Mouse (Mus musculus) neural tube, embryonic 13.5 days (tissue): Measurements from ENCODE around the gene Tomt. TPM values are rescaled to one million over a fixed set of nuclear protein-coding genes. Genes with fewer than 3 reads are reported as not detected.

Experiments
- ATAC-seq: fragments of 200-750 bp; cut with Nextera tagmentation; 2 replicates; pipeline ENCODE4 v1.8.0; 2017; ENCODE audit warnings: low read depth, mild to moderate bottlenecking, moderate TSS enrichment, moderate library complexity
- H3K27ac ChIP-seq: fragments of 300-500 bp; sonication (generic); replicated peaks from 2 replicates; pipeline ENCODE4 v1.5.1; 2015; ENCODE audit warnings: moderate library complexity, mild to moderate bottlenecking, inconsistent platforms
- H3K27me3 ChIP-seq: fragments of 300-500 bp; sonication (generic); 2 replicates; pipeline ENCODE4 v1.6.1; 2015; ENCODE audit warnings: mild to moderate bottlenecking, inconsistent platforms
- H3K36me3 ChIP-seq: fragments of 300-500 bp; sonication (generic); 2 replicates; pipeline ENCODE4 v1.6.1; 2015; ENCODE audit warnings: mild to moderate bottlenecking, inconsistent platforms
- H3K4me1 ChIP-seq: fragments of 300-500 bp; sonication (generic); replicated peaks from 2 replicates; pipeline ENCODE4 v1.6.1; 2015; ENCODE audit warnings: inconsistent platforms
- H3K4me2 ChIP-seq: fragments of 300-500 bp; sonication (generic); 2 replicates; pipeline ENCODE4 v1.6.1; 2015; ENCODE audit warnings: inconsistent platforms, mild to moderate bottlenecking, moderate library complexity
- H3K4me3 ChIP-seq: fragments of 300-500 bp; sonication (generic); 2 replicates; pipeline ENCODE4 v1.5.1; 2015; ENCODE audit warnings: mild to moderate bottlenecking, inconsistent platforms
- H3K9ac ChIP-seq: fragments of 300-500 bp; sonication (generic); 2 replicates; pipeline ENCODE4 v1.6.1; 2015; ENCODE audit warnings: moderate library complexity, mild to moderate bottlenecking, inconsistent platforms
- H3K9me3 ChIP-seq: fragments of 300-500 bp; sonication (generic); 2 replicates; pipeline ENCODE4 v1.6.1; 2016; ENCODE audit warnings: inconsistent platforms
- WGBS: fragments of 180-500 bp; shearing (Covaris S2); methylation state at CpG from one replicate; pipeline ENCODE4 v1.1.7; 2015; 5-methylcytosine and 5-hydroxymethylcytosine counted together
- polyA plus RNA-seq: library from polyadenylated mRNA; unstranded; fragments of >200 nt; fragmentation: Nextera tagmentation; extraction: Ambion mirVana; gene quantifications from 2 replicates; pipeline ENCODE4 v1.2.1, GENCODE M21; 2015

Gene Tomt
- polyA plus RNA-seq, 1 experiment from 2014 or later: 0.25 TPM

DNA sequence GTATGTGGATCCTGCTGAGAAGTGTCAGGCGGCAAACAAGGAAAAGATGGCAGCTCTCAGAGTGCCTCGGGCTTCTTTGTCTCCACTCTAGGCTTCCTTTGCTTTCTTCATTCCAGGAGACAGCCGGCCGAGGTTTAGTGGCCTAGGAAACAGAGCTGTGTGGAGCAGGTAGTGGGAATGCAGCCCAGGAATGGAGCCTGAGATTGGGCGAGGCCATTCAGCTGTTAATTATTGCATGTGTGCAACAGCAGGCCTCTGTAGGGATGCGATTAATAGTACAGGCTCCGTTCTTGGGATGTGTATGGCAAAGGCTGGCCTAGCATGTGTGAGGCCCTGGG, 37.0 kb downstream of the Tomt start:
- no peaks in the 10 kb centered on the region for H3K36me3 ChIP-seq
- H3K9me3 ChIP-seq: no peaks in the 10 kb centered on the region
- H3K4me3 ChIP-seq: no peak overlapping the region
- no peak overlapping the region for H3K27ac ChIP-seq
- 63% methylated on average over 7 of the region's 7 CpGs for WGBS
- no peak overlapping the region for H3K4me2 ChIP-seq
- no peak for ATAC-seq
- no peaks in the 10 kb centered on the region for H3K27me3 ChIP-seq
- no peak overlapping the region for H3K9ac ChIP-seq
- no peaks in the 10 kb centered on the region for H3K4me1 ChIP-seq

DNA sequence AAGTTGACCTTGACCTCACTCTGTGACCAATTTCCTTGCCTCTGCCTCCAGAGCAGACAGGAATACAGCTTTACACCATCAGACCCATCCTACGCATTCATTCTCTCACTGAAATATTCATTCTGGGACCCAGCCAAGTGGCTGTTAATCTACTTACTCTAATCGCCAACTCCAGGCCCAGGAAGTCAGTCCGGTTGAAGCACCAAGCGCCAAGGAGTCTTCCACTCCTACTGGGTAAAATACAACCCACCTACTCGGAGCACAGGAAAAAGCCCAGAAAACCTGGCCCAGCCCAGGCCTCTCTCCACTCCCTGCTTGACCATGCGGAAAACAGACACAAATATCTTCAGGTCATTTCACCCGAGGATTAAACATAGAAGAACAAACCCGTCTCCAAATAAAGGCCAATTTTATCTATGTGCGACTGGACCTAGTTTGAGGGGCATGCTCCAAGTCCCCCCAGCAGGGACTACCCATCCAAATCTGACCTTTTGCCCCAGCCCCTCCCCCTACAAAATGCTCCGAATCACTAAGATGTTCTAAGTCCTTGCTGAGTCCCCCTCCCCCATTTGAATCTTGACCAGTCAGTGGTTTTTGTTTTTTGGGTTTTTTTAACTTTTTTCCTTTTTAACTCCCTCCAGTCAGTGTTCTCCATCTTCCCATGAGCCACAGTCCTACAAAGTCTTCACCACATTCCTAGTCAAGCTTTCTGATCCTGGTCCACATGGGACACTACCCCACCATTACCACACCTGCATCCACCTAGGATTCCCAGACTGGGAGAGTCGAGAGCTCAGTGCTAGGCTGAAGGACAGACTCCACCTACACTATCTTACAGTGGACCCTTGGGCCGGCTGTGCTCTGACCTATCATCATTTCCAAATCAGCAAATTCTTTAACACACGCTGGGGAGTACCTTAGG, 37.7 kb downstream of the Tomt start:
- Histone ChIP-seq H3K27me3 (no peaks in the 10 kb centered on the region), H3K4me3 (no peak overlapping the region), H3K4me1 (no peaks in the 10 kb centered on the region), H3K27ac (no peak overlapping the region), H3K9me3 (no peaks in the 10 kb centered on the region), H3K4me2 (no peak overlapping the region), H3K9ac (no peak overlapping the region), H3K36me3 (no peaks in the 10 kb centered on the region)
- 66% methylated on average over 13 of the region's 13 CpGs for WGBS
- no peak for ATAC-seq

DNA sequence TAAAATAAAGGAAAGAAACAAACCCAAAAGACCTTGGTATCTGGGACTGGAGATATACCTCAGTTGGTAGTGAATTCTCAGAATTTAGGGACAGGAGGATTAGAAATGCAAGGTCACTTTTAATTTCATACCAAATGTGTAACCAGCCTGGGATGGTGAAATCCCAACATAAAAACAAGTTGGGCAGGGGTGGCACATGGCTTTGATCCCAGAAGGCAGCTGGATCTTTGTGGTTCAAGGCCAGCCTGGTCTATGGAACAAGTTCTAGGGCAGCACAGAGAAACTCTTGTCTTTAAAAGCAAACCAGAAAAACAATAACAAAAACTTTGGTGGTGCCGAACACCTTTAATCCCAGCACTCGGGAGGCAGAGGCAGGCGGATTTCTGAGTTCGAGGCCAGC, 38.7 kb downstream of the Tomt start:
- no peak overlapping the region for H3K4me3 ChIP-seq
- H3K9me3 ChIP-seq: no peaks in the 10 kb centered on the region
- WGBS: 97% methylated on average over 4 of the region's 4 CpGs

DNA sequence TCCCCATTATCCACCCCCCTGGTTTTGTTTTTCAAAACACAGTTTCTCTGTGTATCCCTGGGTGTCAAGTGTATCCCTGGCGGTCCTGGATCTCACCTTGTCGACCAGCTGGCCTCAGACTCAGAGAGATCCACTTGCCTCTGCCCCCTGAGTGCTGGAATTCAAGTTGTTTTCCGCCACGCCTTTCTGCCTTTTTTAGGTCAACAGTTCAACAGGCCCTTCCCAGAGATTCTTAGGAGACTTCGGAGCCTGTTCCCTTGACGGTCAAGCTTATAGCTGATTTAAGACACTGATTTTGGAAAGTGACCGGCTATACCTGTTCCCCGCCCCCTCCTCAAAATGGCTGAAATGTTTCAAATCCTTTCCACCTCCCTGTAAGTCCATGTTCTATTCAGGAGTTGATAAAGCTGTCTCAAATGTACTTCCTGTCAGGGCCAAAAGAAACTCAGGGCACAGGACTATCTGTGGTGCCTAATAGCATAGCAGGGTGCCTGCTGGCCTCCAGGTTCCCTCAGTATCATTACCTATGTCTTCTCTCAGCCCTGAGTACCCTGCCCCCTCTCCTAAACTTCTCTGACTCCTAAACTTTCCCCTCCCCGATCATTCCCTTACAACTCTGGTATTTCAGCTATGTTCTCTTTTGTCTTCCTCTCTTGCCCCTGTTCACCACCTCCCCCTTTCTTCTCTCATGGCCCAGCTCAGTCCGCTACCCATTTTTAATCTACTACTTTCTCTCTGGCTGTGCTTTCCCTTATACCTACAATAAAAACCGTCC, 39.5 kb downstream of the Tomt start:
- WGBS: 82% methylated on average over 11 of the region's 11 CpGs
- no peaks in the 10 kb centered on the region for H3K36me3 ChIP-seq
- H3K27me3 ChIP-seq: no peaks in the 10 kb centered on the region
- H3K4me1 ChIP-seq: no peaks in the 10 kb centered on the region
- no peak overlapping the region for H3K9ac ChIP-seq
- H3K4me2 ChIP-seq: no peak overlapping the region
- no peak overlapping the region for H3K27ac ChIP-seq
- no peak overlapping the region for H3K4me3 ChIP-seq
- no peak for ATAC-seq
- H3K9me3 ChIP-seq: no peaks in the 10 kb centered on the region

More for the DNA sequence above, 38.7 kb downstream of the Tomt start:
- no peak overlapping the region for H3K9ac ChIP-seq
- no peak overlapping the region for H3K27ac ChIP-seq
- ATAC-seq: no peak
- H3K4me2 ChIP-seq: no peak overlapping the region
- no peaks in the 10 kb centered on the region for H3K36me3 ChIP-seq
- no peaks in the 10 kb centered on the region for H3K4me1 ChIP-seq
- no peaks in the 10 kb centered on the region for H3K27me3 ChIP-seq

DNA sequence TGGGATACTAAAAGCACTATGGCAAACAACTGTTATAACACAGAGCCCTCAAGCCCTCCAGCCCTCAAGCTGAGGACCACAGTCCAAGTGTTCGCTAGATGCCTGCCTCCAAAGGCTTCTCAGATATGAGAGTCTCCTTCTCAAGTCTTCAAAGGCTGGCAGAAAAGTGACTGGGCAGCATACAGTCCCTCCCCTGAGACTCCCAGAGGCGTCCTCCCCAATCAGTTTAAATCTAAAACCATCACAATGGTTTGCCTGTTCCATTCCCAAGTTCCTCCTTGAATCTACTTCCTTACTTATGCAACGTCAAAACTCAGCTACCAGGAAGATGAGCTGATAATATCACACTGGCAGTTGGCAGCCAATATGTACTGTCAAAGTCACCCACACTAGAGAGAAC, 42.7 kb downstream of the Tomt start, which contains the start of gene Anapc15:
Gene Anapc15 (plus strand): TSS at position 301 of the 400 bp plus-strand sequence.
- Histone ChIP-seq H3K9me3 (no peaks in the 10 kb centered on the region), H3K27ac (no peak within 1 kb of the TSS), H3K4me3 (no peak within 1 kb of the TSS), H3K9ac (no peak within 1 kb of the TSS), H3K36me3 (no peaks in the 10 kb centered on the region), H3K4me1 (no peaks in the 10 kb centered on the region), H3K27me3 (no peaks in the 10 kb centered on the region), H3K4me2 (no peak within 1 kb of the TSS)
- ATAC-seq: no peak
- 77% methylated on average over 3 of the region's 3 CpGs for WGBS

DNA sequence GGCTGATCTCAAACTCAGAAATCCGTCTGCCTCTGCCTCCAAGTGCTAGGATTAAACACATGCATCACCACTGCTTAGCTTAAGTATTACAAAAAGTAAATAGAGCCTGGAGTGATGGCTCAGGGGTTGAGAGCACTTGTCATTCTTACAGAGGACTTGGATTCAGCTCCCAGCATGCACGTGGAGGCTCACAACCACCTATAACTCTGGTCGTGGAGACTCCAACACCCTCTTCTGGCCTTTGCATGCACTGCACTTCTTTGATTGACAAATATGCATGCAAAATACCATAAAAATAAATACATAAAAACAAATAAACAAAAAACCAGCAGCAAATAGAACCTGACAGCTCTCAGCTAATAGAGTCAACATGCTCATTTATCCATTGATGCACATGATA, 43.9 kb downstream of the Tomt start:
- Histone ChIP-seq H3K4me1 (no peaks in the 10 kb centered on the region), H3K4me2 (no peak overlapping the region), H3K27me3 (no peaks in the 10 kb centered on the region), H3K27ac (no peak overlapping the region), H3K9ac (no peak overlapping the region), H3K4me3 (no peak overlapping the region), H3K36me3 (no peaks in the 10 kb centered on the region), H3K9me3 (no peaks in the 10 kb centered on the region)
- no peak for ATAC-seq
- WGBS: 82% methylated on average over 3 of the region's 3 CpGs

DNA sequence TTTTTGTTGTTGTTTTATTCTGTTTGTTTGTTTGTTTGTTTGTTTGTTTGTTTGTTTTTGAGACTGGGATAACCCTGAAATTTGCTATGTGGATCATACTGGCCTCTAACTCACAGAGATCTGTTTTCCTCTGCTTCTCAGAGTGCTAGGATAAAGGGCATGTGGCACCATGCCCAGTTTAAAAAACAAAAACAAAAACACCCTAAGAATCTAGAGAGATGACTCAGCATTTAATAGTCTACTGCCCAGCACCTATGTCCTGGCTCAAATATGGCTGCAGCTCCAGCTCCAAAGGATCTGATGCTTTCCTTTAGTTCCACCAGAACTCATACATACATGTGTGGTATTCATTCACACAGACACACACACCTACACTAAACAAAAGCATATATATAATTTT, 45.2 kb downstream of the Tomt start:
- no peak overlapping the region for H3K9ac ChIP-seq
- H3K27me3 ChIP-seq: no peaks in the 10 kb centered on the region
- H3K4me2 ChIP-seq: no peak overlapping the region
- H3K27ac ChIP-seq: no peak overlapping the region
- no peak overlapping the region for H3K4me3 ChIP-seq
- no peak for ATAC-seq
- no peaks in the 10 kb centered on the region for H3K9me3 ChIP-seq
- H3K4me1 ChIP-seq: no peaks in the 10 kb centered on the region
- no peaks in the 10 kb centered on the region for H3K36me3 ChIP-seq

DNA sequence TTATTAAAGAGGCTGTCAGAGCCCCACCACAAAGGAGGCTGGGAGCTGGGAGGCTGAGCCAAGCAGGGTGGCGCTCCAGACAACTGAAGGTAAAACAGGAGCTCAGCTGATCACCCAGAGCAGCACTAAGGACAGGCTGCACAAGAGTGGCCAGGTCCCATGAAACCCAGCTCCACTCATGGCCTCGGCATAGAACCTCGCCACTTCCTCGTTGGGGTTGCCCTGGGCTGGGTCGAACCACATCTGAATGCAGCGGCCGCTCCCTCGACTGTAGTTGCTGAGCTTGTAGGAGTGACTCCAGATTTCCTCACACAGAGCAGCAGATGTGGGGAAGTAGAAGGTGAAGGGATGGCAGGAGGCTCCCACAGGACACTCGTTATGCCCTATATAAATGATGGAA, 47.8 kb downstream of the Tomt start:
- no peak overlapping the region for H3K4me3 ChIP-seq
- WGBS: 85% methylated on average over 9 of the region's 9 CpGs
- 0 out of 2 replicates have a peak overlapping the region, but pooled peaks have one; percentile 5 for H3K9ac ChIP-seq
- no peak overlapping the region for H3K27ac ChIP-seq
- H3K4me2 ChIP-seq: no peak overlapping the region
- no peaks in the 10 kb centered on the region for H3K36me3 ChIP-seq
- ATAC-seq: no peak
- no peaks in the 10 kb centered on the region for H3K4me1 ChIP-seq
- no peaks in the 10 kb centered on the region for H3K9me3 ChIP-seq
- no peaks in the 10 kb centered on the region for H3K27me3 ChIP-seq

DNA sequence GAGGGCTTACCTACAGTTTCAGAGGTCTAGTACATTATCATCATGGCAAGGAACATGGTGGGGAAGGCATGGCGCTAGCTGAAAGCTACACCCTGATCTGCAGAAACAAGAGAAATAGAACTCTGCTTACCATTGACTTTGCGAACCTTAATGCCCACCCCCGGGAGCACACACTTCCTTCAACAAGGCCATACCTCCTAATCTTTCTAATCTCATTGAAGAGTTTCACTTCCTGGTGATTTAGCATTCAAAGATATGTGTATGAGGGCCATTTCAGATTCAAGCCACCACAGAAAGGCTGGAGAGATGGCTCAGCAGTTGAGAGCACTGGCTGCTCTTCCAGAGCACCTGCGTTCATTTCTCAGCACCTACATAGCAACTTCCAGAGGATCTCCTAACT, 49.1 kb downstream of the Tomt start, which contains the start of gene Folr2:
Gene Folr2 (minus strand): TSS at position 101 of the 400 bp plus-strand sequence.
- Histone ChIP-seq H3K36me3 (no peaks in the 10 kb centered on the region), H3K4me1 (no peaks in the 10 kb centered on the region), H3K4me3 (no peak within 1 kb of the TSS), H3K27ac (no peak within 1 kb of the TSS), H3K27me3 (no peaks in the 10 kb centered on the region), H3K9ac (no peak within 1 kb of the TSS), H3K9me3 (no peaks in the 10 kb centered on the region), H3K4me2 (no peak within 1 kb of the TSS)
- no peak for ATAC-seq
- 92% methylated on average over 4 of the region's 4 CpGs for WGBS

DNA sequence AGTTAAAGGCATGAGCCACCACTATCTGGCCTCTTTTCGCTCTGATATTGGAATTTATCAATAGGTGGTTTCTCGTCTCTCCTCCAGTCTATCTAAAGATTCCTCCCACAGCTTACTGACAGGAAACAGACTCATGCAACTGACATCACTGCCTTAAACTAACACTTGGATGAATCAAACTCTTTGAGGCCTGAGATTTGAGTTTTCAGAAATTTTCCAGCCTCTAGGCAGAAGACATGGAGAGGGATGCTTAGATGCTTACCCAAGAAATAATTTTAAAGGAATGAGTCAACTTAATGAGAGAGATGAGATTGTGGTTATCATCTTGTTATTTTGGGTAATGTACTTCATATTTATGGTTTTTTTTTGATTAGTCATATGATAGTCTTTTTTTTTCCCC, 52.3 kb downstream of the Tomt start:
- Histone ChIP-seq H3K36me3 (no peaks in the 10 kb centered on the region), H3K27ac (no peak overlapping the region), H3K9me3 (no peaks in the 10 kb centered on the region), H3K9ac (no peak overlapping the region), H3K27me3 (no peaks in the 10 kb centered on the region), H3K4me1 (no peaks in the 10 kb centered on the region), H3K4me2 (no peak overlapping the region), H3K4me3 (no peak overlapping the region)
- no peak for ATAC-seq
- 88% methylated on average over 2 of the region's 2 CpGs for whole genome bisulfite sequencing

DNA sequence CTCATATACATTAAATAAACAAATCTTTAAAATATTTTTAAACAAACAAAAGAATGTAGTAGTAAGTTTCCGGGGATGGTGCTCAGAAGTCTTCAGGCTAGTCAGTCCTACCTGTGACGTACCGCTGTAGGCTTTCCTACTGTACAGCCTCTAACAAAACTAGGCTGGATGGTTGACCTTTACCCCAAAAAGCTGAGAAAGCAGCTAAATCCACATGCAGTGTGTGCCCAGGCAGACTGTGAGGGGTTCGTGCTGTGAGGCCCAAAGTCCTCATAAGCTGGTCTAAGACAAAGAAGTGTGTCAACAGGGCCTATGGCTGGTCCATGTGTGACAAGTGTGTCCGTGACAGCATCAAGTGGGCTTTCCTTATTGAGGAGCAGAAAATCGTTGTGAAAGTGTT, 53.3 kb downstream of the Tomt start:
- Histone ChIP-seq H3K9ac (no peak overlapping the region), H3K27ac (no peak overlapping the region), H3K27me3 (no peaks in the 10 kb centered on the region), H3K4me1 (no peaks in the 10 kb centered on the region), H3K36me3 (no peaks in the 10 kb centered on the region), H3K4me2 (no peak overlapping the region), H3K4me3 (no peak overlapping the region), H3K9me3 (no peaks in the 10 kb centered on the region)
- no peak for ATAC-seq
- WGBS: 86% methylated on average over 6 of the region's 6 CpGs

DNA sequence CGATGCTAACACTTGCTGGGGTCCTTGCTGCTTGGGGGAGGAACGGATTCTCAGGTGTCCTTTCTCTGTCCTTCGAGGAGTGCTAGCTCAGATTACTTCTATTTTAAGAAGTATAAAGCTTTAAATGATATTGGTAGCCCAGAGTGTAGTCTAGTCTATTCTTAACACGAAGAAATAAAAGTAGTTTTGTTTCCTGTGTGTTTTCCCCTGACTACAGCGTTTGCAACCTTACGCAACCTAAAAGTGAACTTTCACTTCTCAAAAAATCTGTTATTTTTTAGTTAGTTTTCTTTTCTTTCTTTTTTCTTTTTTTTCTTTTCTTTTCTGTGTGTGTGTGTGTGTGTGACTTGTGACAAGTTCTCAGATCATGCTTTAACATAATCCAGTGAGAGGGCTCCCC, 54.5 kb downstream of the Tomt start:
- no peaks in the 10 kb centered on the region for H3K27me3 ChIP-seq
- 88% methylated on average over 6 of the region's 6 CpGs for WGBS

More for the DNA sequence above, 54.5 kb downstream of the Tomt start:
- ATAC-seq: no peak
- Histone ChIP-seq H3K4me1 (no peaks in the 10 kb centered on the region), H3K9ac (no peak overlapping the region), H3K4me3 (no peak overlapping the region), H3K36me3 (no peaks in the 10 kb centered on the region), H3K27ac (no peak overlapping the region), H3K4me2 (no peak overlapping the region), H3K9me3 (no peaks in the 10 kb centered on the region)
